Mouse (Mus musculus) neural tube, embryonic 12.5 days (tissue): Measurements from ENCODE around the gene Zfp426. TPM values are rescaled to one million over a fixed set of nuclear protein-coding genes. Genes with fewer than 3 reads are reported as not detected.
A peak's percentile ranks its signal among the peaks of the same experiment; 100 is the strongest.

Experiments
- ATAC-seq: fragments of 200-750 bp; cut with Nextera tagmentation; 2 replicates; pipeline ENCODE4 v1.8.0; 2017; ENCODE audit warnings: low read depth, mild to moderate bottlenecking, moderate TSS enrichment, moderate library complexity; ENCODE audit not compliant: low FRiP score
- H3K27ac ChIP-seq: fragments of 300-500 bp; sonication (generic); 2 replicates; pipeline ENCODE4 v1.5.1; 2016
- H3K27me3 ChIP-seq: fragments of 300-500 bp; sonication (generic); replicated peaks from 2 replicates; pipeline ENCODE4 v1.6.1; 2016; ENCODE audit warnings: mild to moderate bottlenecking
- H3K36me3 ChIP-seq: fragments of 300-500 bp; sonication (generic); 2 replicates; pipeline ENCODE4 v1.6.1; 2016; ENCODE audit warnings: mild to moderate bottlenecking
- H3K4me1 ChIP-seq: fragments of 300-500 bp; sonication (generic); 2 replicates; pipeline ENCODE4 v1.6.1; 2016
- H3K4me2 ChIP-seq: fragments of 300-500 bp; sonication (generic); replicated peaks from 2 replicates; pipeline ENCODE4 v1.6.1; 2016; ENCODE audit warnings: mild to moderate bottlenecking
- H3K4me3 ChIP-seq: fragments of 300-500 bp; sonication (generic); 2 replicates; pipeline ENCODE4 v1.5.1; 2016
- H3K9ac ChIP-seq: fragments of 300-500 bp; sonication (generic); 2 replicates; pipeline ENCODE4 v1.6.1; 2016; ENCODE audit warnings: mild to moderate bottlenecking
- H3K9me3 ChIP-seq: fragments of 300-500 bp; sonication (generic); 2 replicates; pipeline ENCODE4 v1.6.1; 2016; ENCODE audit warnings: mild to moderate bottlenecking
- WGBS: fragments of 180-500 bp; shearing (Covaris S2); methylation state at CpG from one replicate; pipeline ENCODE4 v1.1.7; 2016; 5-methylcytosine and 5-hydroxymethylcytosine counted together
- polyA plus RNA-seq: library from polyadenylated mRNA; unstranded; fragments of >200 nt; fragmentation: Nextera tagmentation; extraction: Ambion mirVana; gene quantifications from 2 replicates; pipeline ENCODE4 v1.2.1, GENCODE M21; 2016

Zfp426 gene
- polyA plus RNA-seq, 1 experiment from 2014 or later: 30.3 TPM

DNA sequence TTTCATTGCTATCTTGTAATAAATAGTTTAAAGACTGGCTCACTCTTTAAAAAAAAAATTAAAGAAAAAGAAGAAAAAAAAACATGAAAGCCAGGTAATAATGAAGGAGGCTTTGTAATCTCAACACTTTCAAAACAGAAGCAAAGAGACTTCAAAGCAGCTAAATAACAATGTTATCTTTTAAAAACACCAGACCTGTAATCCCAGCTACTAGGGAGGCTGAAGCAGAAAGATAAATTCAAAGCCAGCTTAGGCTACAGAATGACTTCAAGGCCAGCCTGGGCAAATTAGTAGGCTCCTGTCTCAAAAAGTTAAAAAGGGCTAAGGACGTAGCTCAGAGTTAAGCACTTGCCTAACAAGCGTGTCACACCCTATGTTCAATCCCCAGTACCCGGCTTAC lies 17.1 kb upstream of the Zfp426 start:
- H3K4me2 ChIP-seq: no peak overlapping the region
- no peaks in the 10 kb centered on the region for H3K9me3 ChIP-seq
- no peak overlapping the region for H3K27ac ChIP-seq
- no peak for ATAC-seq
- H3K36me3 ChIP-seq: peaks cover 48% of the 10 kb centered on the region
- H3K4me3 ChIP-seq: no peak overlapping the region
- peaks cover 3% of the 10 kb centered on the region for H3K4me1 ChIP-seq
- H3K9ac ChIP-seq: no peak overlapping the region
- no peaks in the 10 kb centered on the region for H3K27me3 ChIP-seq
- WGBS: 78% methylated on average over 3 of the region's 3 CpGs

DNA sequence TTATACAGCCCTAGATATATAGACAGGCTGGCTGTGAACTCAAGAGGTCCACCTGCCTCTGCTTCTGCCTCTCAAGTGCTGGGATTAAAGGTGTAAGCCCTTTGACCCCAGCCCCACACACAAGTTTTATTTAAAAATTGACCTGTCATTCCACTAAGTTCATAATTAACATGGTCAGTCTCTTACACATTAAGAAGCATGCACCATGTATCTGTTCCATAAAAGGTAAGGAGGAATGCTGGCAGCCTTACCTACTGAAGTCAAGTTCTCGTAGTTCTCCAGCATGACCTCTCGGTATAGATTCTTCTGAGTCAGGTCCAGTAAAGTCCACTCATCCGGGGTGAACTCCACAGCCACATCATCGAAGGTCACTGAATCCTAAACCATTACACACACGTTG lies 12.3 kb upstream of the Zfp426 start:
- no peak for ATAC-seq
- 93% methylated on average over 5 of the region's 5 CpGs for WGBS
- Histone ChIP-seq H3K4me3 (no peak overlapping the region), H3K4me2 (no peak overlapping the region), H3K27me3 (no peaks in the 10 kb centered on the region), H3K9ac (no peak overlapping the region), H3K4me1 (no peaks in the 10 kb centered on the region), H3K27ac (no peak overlapping the region), H3K36me3 (peaks cover 74% of the 10 kb centered on the region), H3K9me3 (no peaks in the 10 kb centered on the region)

DNA sequence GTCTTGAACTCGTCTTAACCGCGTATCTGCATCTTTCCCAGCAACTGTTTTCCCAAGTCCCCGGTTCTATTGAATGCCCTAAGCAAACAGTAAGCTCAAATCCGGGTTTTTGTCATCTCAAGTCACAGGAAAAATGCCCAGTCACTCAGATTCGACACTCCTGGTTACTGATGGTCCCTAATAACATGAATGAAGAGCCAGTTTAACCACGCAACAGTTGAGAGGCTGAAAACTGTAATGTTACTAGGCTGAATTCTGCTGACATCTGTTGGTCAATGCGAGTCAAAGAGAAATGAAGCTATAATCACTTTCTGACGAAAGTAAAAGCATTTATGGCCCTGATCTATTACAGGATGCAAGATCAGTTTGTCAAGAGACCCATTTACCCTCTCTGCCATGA lies 735 bp upstream of the Zfp426 start:
- Histone ChIP-seq H3K4me2 (peak overlapping the region; percentile 82), H3K9me3 (no peaks in the 10 kb centered on the region), H3K27ac (peak overlapping the region; percentile 75), H3K4me1 (peaks cover 26% of the 10 kb centered on the region; the same call in 1 of the 2 replicates), H3K4me3 (peak overlapping the region; percentile 70), H3K9ac (peak overlapping the region; percentile 76), H3K36me3 (peaks cover 26% of the 10 kb centered on the region), H3K27me3 (no peaks in the 10 kb centered on the region)
- no peak for ATAC-seq
- WGBS: 8% methylated on average over 9 of the region's 9 CpGs

DNA sequence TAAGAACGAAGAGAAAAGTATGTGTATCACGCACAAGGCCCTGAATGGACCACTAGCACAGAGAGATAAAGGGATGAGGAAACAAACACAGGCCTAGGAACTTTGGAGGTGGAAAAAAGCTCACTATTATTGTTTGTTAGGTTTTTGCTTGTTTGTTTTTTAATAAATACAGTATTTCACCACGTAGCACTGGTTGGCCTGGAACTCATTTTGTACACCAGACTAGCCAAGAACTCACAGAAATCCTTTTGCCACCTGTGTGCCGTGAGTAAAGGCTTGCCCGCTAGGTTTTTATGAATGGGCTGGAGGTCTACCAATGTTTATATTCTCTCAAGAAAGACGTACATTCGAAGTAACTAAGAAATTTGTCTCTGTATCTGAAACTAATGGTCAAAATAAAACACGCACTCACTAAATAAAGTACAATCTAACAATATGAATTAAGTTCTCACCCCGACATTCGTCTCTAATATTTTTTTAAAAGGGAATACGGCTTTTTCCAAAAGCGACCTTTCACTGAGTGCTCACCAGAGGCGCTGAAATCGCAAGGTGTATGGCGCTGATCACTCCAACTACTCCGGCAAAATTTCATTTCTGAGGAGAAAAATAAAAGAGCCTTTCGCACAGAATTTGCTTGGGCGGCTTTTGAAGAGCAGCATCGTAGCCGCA lies 554 bp downstream of the Zfp426 start:
- 13% methylated on average over 20 of the region's 20 CpGs for WGBS
- peaks cover 17% of the 10 kb centered on the region for H3K36me3 ChIP-seq
- peak overlapping the region; percentile 76 for H3K9ac ChIP-seq
- H3K4me3 ChIP-seq: peak overlapping the region; percentile 70
- peaks cover 26% of the 10 kb centered on the region; the same call in 1 of the 2 replicates for H3K4me1 ChIP-seq
- H3K4me2 ChIP-seq: peak overlapping the region; percentile 82
- no peaks in the 10 kb centered on the region for H3K9me3 ChIP-seq
- peak overlapping the region; percentile 75 for H3K27ac ChIP-seq
- H3K27me3 ChIP-seq: no peaks in the 10 kb centered on the region
- ATAC-seq: no peak

DNA sequence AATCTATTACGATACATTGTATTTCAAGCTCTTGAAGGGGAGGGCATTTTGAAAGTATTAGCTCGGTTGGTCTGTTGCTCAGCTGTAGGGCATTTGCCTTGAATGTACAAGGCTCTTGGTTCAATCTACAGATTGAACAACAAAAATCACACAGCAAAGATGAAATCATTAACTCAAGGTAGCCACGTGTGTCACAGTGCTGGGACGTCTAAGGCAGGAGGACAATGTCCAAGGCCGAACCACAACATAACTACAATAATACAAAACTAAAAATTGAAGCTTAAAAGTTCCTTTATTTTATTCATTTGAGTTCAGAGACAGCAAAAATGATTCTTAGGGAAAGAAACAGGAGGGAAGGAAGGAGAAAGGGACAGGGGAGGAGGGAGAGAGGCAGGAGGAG lies 3.0 kb downstream of the Zfp426 start:
- no peaks in the 10 kb centered on the region for H3K9me3 ChIP-seq
- H3K4me3 ChIP-seq: no peak overlapping the region
- H3K27me3 ChIP-seq: no peaks in the 10 kb centered on the region
- H3K36me3 ChIP-seq: peaks cover 19% of the 10 kb centered on the region
- peaks cover 26% of the 10 kb centered on the region; the same call in 1 of the 2 replicates for H3K4me1 ChIP-seq
- H3K9ac ChIP-seq: no peak overlapping the region
- no peak overlapping the region for H3K4me2 ChIP-seq
- 88% methylated on average over 5 of the region's 5 CpGs for WGBS
- no peak overlapping the region for H3K27ac ChIP-seq
- ATAC-seq: no peak

DNA sequence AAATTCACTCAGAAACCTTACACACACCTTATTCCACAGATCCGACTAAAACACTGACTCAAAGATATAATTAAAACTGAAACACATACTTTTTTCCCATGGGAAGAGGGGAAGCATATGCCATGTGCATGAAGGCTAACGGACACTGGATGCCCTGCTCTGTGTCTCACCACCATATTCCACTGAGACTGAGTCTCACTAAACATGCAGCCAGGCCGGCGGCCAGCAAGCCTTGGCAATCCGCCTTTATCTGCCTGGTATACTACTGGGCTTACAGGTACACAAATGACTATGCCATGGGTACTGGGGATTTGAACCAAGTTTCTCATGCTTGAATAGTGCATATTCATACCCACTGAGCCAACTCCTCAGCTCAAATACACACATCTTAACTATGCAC lies 13.2 kb downstream of the Zfp426 start:
- no peak overlapping the region for H3K4me2 ChIP-seq
- H3K4me3 ChIP-seq: no peak overlapping the region
- H3K9me3 ChIP-seq: no peaks in the 10 kb centered on the region
- peaks cover 55% of the 10 kb centered on the region for H3K36me3 ChIP-seq
- no peaks in the 10 kb centered on the region for H3K4me1 ChIP-seq
- WGBS: 93% methylated on average over 5 of the region's 5 CpGs
- no peaks in the 10 kb centered on the region for H3K27me3 ChIP-seq
- no peak overlapping the region for H3K27ac ChIP-seq
- no peak overlapping the region for H3K9ac ChIP-seq
- no peak for ATAC-seq

DNA sequence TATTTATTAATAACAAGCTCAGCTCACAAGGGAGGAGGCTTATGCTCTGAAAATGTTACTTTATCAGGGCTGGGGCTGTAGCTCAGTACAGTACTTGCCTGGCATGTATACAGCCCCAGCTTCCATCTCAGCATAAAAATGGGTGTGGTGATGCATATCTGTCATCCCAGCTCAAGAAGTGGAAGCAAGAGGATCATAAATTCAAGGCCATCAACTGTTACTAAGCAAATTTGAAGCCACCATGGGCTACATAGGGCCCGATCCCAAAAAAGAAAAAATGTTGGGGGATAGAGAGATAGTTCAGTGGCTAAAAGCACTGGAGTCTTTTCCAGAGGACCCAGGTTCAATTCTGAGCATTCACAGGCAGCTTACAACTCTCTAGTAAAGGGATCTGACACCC lies 15.9 kb downstream of the Zfp426 start:
- Histone ChIP-seq H3K9ac (no peak overlapping the region), H3K27me3 (no peaks in the 10 kb centered on the region), H3K4me3 (no peak overlapping the region), H3K36me3 (peaks cover 63% of the 10 kb centered on the region), H3K4me1 (no peaks in the 10 kb centered on the region), H3K27ac (no peak overlapping the region), H3K9me3 (no peaks in the 10 kb centered on the region), H3K4me2 (no peak overlapping the region)
- 93% methylated on average over 1 of the region's 1 CpGs for WGBS
- no peak for ATAC-seq

DNA sequence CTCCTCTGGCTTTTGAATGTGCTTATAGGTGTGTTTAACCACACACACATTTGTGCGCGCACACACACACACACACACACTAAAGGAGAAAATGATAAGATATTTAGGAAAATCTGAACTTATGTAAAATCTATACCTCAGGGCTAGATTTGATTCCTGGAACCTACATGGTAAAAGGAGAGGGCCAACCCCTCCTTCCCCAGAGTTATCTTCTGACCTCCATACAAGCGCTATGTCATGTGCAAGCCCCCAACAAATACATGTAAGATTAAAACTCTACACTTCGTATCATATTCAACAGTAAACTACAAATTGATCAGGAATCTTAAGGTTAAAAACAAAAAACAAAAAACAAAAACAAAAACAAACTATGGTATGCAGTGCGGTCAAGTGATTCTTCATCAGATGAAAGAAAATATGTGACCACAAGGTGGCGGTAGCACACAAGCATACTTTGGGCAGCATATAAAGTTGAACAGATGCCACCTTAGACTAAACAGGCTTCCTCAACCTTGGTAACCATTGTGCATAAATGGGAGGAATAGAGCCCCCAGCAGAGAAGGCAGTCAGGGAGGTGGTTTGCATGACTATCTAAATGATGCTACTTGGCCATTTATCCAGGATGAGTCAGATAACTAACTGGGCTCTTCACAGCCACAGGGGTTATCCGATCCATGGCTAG lies 25.6 kb downstream of the Zfp426 start:
- ATAC-seq: peak; percentile 48; the same call in 1 of the 2 replicates

DNA sequence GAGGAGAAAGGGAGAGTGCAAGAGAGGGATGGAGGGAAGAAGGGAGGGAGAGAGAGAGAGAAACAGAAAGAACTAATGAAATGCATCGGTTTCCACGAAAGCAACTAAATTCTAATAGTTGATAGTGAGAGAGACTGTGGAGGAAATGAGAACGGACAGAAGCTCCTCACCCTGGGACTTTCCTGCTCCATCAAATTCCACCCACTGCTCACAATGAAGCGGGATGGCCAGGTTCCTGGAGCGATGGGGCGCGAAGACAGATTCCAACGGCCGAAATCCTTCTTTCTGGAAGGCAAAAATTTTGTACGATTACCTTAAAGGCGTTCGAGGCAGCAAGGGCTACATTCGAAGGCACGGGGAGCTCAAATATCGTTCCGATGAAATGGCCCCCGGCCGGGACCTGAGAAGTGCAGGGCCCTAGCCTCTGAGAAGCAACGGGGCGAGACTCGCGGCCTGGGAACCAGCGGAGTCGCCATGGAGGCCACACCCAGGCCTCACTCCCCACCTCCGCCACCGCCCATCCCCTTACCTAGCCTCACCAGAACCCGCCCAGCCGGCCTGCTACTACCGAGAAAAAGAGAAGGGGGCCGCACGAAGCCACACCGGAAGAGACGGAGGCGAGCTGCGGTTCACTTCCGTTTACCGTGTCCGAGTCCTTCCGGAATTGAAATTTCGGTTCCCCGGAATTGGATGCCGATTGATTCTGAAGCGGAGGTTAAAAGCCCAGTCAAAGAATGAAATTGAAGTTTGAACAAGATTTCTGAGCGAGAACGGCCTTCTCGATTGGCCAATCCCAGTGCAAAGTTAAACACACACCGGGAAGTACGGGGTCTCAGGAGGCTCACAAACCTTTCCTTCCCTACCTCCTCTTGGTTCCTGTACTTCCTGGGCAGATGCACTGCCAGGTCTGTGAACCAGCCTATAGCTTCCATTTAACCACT lies 32.9 kb downstream of the Zfp426 start, which contains the start of gene Zfp26:
TSS of gene Zfp26 (minus strand) at position 786 of the 941 bp plus-strand sequence.
- peaks cover 24% of the 10 kb centered on the region for H3K36me3 ChIP-seq
- under 1% methylated on average over 48 of the region's 48 CpGs for WGBS

More for the DNA sequence above, 25.6 kb downstream of the Zfp426 start:
- H3K4me3 ChIP-seq: no peak overlapping the region
- H3K27me3 ChIP-seq: no peaks in the 10 kb centered on the region; the same call in 1 of the 2 replicates
- peaks cover 33% of the 10 kb centered on the region for H3K36me3 ChIP-seq
- peaks cover 11% of the 10 kb centered on the region for H3K9me3 ChIP-seq
- no peaks in the 10 kb centered on the region for H3K4me1 ChIP-seq
- no peak overlapping the region for H3K27ac ChIP-seq
- no peak overlapping the region for H3K9ac ChIP-seq
- 58% methylated on average over 7 of the region's 7 CpGs for WGBS
- H3K4me2 ChIP-seq: no peak overlapping the region

DNA sequence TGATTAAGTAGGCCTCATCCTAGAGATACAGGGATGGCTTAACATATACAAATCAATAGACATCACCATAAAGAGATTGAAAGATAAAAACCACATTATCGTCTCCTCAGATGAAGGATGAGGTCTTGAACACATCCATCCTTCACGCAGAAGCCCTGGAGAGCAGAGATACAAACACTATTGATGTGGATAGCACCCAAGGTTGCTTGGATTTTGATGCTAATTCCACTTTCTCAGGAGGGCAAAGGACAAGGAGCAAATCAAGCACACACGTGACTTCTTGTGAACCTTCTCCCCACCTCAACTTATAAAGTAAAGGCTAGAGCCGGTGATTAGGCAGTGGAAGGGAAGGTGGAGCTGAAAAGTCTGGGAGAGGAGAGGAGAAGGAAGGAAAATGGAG lies 38.9 kb downstream of the Zfp426 start:
- Histone ChIP-seq H3K9me3 (no peaks in the 10 kb centered on the region), H3K27me3 (no peaks in the 10 kb centered on the region), H3K4me3 (no peak overlapping the region), H3K27ac (no peak overlapping the region), H3K36me3 (peaks cover 44% of the 10 kb centered on the region), H3K4me1 (peaks cover 3% of the 10 kb centered on the region), H3K4me2 (no peak overlapping the region), H3K9ac (no peak overlapping the region)
- WGBS: 84% methylated on average over 4 of the region's 4 CpGs
- ATAC-seq: no peak

More for the DNA sequence above, 32.9 kb downstream of the Zfp426 start, which contains the start of gene Zfp26:
- Histone ChIP-seq H3K9ac (peak within 1 kb of the TSS; percentile 91), H3K27ac (peak within 1 kb of the TSS; percentile 60; the same call in 1 of the 2 replicates), H3K27me3 (no peaks in the 10 kb centered on the region; the same call in 1 of the 2 replicates), H3K4me3 (peak within 1 kb of the TSS; percentile 78), H3K4me2 (peak within 1 kb of the TSS; percentile 83), H3K9me3 (no peaks in the 10 kb centered on the region), H3K4me1 (peaks cover 8% of the 10 kb centered on the region)
- peak; percentile 87 for ATAC-seq

DNA sequence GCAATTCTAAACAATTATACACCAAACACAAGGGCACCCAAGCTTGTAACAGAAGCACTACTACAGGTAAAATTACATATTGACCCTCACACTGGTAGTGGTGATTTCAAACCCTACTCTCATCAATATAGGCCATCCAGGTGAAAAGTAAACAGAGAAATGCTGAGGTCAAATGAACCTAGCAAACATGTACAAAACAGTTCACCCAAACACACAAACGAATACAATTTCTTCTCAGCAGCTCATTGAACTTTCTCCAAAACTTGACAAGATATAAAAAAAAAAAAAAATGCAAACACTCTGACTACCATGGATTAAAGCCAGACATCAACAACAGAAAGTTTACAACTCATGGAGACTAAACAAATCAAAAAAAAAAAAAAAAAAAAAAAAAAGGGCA lies 41.1 kb downstream of the Zfp426 start:
- H3K4me3 ChIP-seq: no peak overlapping the region
- H3K9me3 ChIP-seq: no peaks in the 10 kb centered on the region
- H3K4me2 ChIP-seq: no peak overlapping the region
- 98% methylated on average over 1 of the region's 1 CpGs for WGBS
- no peak overlapping the region for H3K27ac ChIP-seq
- peaks cover 38% of the 10 kb centered on the region for H3K36me3 ChIP-seq
- ATAC-seq: no peak
- no peaks in the 10 kb centered on the region for H3K27me3 ChIP-seq
- no peak overlapping the region for H3K9ac ChIP-seq
- H3K4me1 ChIP-seq: no peaks in the 10 kb centered on the region
